Mouse (Mus musculus) retina, postnatal 1 day (tissue): ENCODE measurements at regions not wholly inside any gene's neighbourhood (a gene's known extent, or its start where the extent isn't known, plus 50 kb on each side); places are given as distances from the start of the nearest gene placed in this dataset.
A peak's percentile ranks its signal among the peaks of the same experiment; 100 is the strongest.

Source experiments
- DNase-seq: peaks from one replicate; pipeline ENCODE4 v3.0.0-alpha.2; 2012

- DNase-seq: no peak
Measured at GRCm38 (mm10) chr3:34593279-34593678, 56.9 kb upstream of the Sox2 start.

- peak; percentile 87 for DNase-seq
Measured at GRCm38 (mm10) chr3:34577896-34578530, 72.2 kb upstream of the Sox2 start.

- DNase-seq: no peak
Measured at GRCm38 (mm10) chr3:34577115-34577514, 73.1 kb upstream of the Sox2 start.

GRCm38 (mm10) chr3:34576159-34576558 lies 74.0 kb upstream of the Sox2 start:
- peak; percentile 54 for DNase-seq

GRCm38 (mm10) chr3:34574711-34575350 lies 75.4 kb upstream of the Sox2 start:
- DNase-seq: no peak

GRCm38 (mm10) chr3:34573312-34573711 lies 76.9 kb upstream of the Sox2 start:
- no peak for DNase-seq

GRCm38 (mm10) chr3:34572081-34572480 lies 78.1 kb upstream of the Sox2 start:
- DNase-seq: no peak

GRCm38 (mm10) chr3:34571630-34572029 lies 78.6 kb upstream of the Sox2 start:
- DNase-seq: no peak

GRCm38 (mm10) chr3:34569998-34570397 lies 80.2 kb upstream of the Sox2 start:
- DNase-seq: no peak

- DNase-seq: no peak
Measured at GRCm38 (mm10) chr3:34568086-34568650, 82.0 kb upstream of the Sox2 start.

GRCm38 (mm10) chr3:34565386-34565785 lies 84.8 kb upstream of the Sox2 start:
- DNase-seq: no peak

GRCm38 (mm10) chr3:34562893-34563292 lies 87.3 kb upstream of the Sox2 start:
- no peak for DNase-seq

- peak; percentile 92 for DNase-seq
Measured at GRCm38 (mm10) chr3:34561709-34562108, 88.5 kb upstream of the Sox2 start.

- DNase-seq: peak; percentile 50
Measured at GRCm38 (mm10) chr3:34559841-34560703, 90.1 kb upstream of the Sox2 start.

GRCm38 (mm10) chr3:34558821-34559520 lies 91.2 kb upstream of the Sox2 start:
- DNase-seq: no peak

GRCm38 (mm10) chr3:34552542-34553208 lies 97.5 kb upstream of the Sox2 start:
- no peak for DNase-seq

- no peak for DNase-seq
Measured at GRCm38 (mm10) chr3:34551069-34551468, 99.1 kb upstream of the Sox2 start.

GRCm38 (mm10) chr3:34550189-34550588 lies 100.0 kb upstream of the Sox2 start:
- DNase-seq: no peak

- DNase-seq: peak; percentile 94
Measured at GRCm38 (mm10) chr3:34532451-34532850, 117.8 kb upstream of the Sox2 start.

- DNase-seq: peak; percentile 48
Measured at GRCm38 (mm10) chr3:34531836-34532235, 118.4 kb upstream of the Sox2 start.

GRCm38 (mm10) chr3:34527546-34527945 lies 122.7 kb upstream of the Sox2 start:
- DNase-seq: no peak

- no peak for DNase-seq
Measured at GRCm38 (mm10) chr3:34525730-34526129, 124.5 kb upstream of the Sox2 start.
